Mouse (Mus musculus): ENCODE measurements at regions not wholly inside any gene's neighbourhood (a gene's known extent, or its start where the extent isn't known, plus 50 kb on each side); places are given as distances from the start of the nearest gene placed in this dataset.

DNA sequence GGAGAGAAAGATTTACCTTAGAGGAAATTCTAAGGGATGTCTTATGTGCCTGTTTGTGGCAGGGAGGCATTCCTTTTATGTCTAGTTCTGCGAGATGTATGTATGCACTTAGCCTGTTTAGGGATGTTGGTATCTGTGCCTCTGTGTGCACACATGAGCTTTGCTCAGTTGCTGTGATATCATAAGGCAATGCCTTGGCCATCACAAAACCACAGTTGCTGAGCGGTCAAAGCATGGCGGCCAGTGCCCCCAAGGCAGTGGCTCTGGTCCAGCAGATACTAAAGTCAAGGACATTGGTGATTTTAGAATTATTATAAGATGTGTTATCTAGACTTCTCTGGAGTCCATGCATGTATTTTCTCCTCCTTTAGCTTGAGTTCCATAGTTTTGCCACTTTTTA lies 119.5 kb downstream of the Ube2e3 start:
- no peaks in the 10 kb centered on the region for H3K27me3 ChIP-seq (ENCODE audit: control insufficient read depth, insufficient read depth, low read length)
- 94% methylated on average over 3 of the region's 3 CpGs for WGBS
- no peak for TF ChIP-seq POLR2A (IDR thresholded peaks at IDR 0.05; ENCODE audit: extremely low read depth, insufficient read depth, low read length)
- no peak for TF ChIP-seq CTCF (IDR thresholded peaks at IDR 0.05; ENCODE audit: low read depth, low read length)
- H3K79me2 ChIP-seq (ENCODE audit: control insufficient read depth, insufficient read depth, low read length): no peaks in the 10 kb centered on the region
- no peaks in the 10 kb centered on the region for H3K36me3 ChIP-seq (ENCODE audit: control insufficient read depth, insufficient read depth, low read length)
- no peak for DNase-seq (ENCODE audit: extremely low read depth, low read depth, low spot score)
- H3K4me1 ChIP-seq (ENCODE audit: control insufficient read depth, insufficient read depth, low read length): no peaks in the 10 kb centered on the region
- no peak overlapping the region for H3K27ac ChIP-seq (replicated peaks; ENCODE audit: insufficient read depth, low read depth, low read length)
- H3K4me3 ChIP-seq (ENCODE audit: insufficient read depth, low read depth, low read length): no peak overlapping the region
- no peak overlapping the region for H3K9ac ChIP-seq (ENCODE audit: low read depth, low read length)

DNA sequence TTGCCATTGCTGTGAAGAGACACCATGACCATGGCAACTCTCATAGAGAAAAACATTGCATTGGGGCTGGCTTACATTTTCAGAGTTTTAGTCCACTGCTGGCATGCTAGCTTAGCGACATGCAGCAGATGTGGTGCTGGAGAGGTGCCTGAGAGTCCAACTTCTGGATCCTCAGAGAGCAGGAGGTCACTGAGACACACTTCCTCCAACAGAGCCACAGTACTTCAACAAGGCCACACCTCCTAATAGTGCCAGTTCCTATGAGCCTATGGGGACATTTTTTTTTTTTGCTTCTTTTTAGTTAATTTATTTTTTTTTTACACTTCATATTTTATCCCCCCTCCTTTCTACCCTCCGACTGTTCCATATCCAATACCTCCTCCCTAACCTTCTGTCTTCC lies 120.3 kb downstream of the Ube2e3 start:
- no peak overlapping the region for H3K4me3 ChIP-seq (ENCODE audit: insufficient read depth, low read depth, low read length)
- H3K27ac ChIP-seq (replicated peaks; ENCODE audit: insufficient read depth, low read depth, low read length): no peak overlapping the region
- H3K36me3 ChIP-seq (ENCODE audit: control insufficient read depth, insufficient read depth, low read length): no peaks in the 10 kb centered on the region
- WGBS: 84% methylated on average over 2 of the region's 2 CpGs
- H3K79me2 ChIP-seq (ENCODE audit: control insufficient read depth, insufficient read depth, low read length): no peaks in the 10 kb centered on the region
- no peaks in the 10 kb centered on the region for H3K27me3 ChIP-seq (ENCODE audit: control insufficient read depth, insufficient read depth, low read length)
- TF ChIP-seq CTCF (IDR thresholded peaks at IDR 0.05; ENCODE audit: low read depth, low read length) (no peak), POLR2A (IDR thresholded peaks at IDR 0.05; ENCODE audit: extremely low read depth, insufficient read depth, low read length) (no peak)
- H3K4me1 ChIP-seq (ENCODE audit: control insufficient read depth, insufficient read depth, low read length): no peaks in the 10 kb centered on the region
- H3K9ac ChIP-seq (ENCODE audit: low read depth, low read length): no peak overlapping the region
- DNase-seq (ENCODE audit: extremely low read depth, low read depth, low spot score): no peak

DNA sequence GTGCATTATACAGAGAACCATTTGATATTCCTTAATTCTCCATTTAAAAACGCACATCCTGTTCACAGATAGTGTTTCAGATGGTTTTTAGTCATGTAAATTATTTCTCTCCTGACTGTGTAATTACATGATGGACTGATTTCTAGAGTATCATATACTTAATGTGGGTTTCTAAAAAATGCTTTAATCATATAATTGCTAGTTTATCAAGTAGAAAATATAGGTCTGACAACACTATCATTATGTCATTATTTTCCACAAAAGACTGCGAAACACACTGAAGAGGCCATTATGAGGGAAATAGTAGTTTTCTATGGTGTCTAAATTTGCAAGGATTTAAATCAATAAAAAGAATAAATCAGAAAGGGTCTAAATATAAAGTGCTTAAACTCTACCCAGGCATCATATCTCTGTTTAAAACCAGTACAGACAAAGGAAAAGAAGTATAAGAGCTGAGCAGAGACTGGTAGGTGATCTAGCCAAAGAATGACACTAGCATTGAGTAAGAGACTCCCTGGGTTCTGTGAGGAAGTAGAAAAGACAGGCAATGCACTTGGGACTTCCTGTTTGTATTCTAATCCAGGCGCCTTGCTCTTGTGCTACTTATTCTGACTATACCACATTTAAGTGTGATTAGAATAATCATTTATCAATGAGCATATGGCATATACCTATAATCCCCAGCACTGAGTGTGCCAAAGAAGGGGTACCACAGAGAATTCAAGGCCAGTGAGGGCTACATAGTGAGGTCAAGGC lies 127.1 kb downstream of the Ube2e3 start:
- Histone ChIP-seq H3K4me1 (ENCODE audit: control insufficient read depth, insufficient read depth, low read length) (no peaks in the 10 kb centered on the region), H3K27ac (replicated peaks; ENCODE audit: insufficient read depth, low read depth, low read length) (no peak overlapping the region), H3K79me2 (ENCODE audit: control insufficient read depth, insufficient read depth, low read length) (no peaks in the 10 kb centered on the region), H3K9ac (ENCODE audit: low read depth, low read length) (no peak overlapping the region), H3K4me3 (ENCODE audit: insufficient read depth, low read depth, low read length) (no peak overlapping the region), H3K27me3 (ENCODE audit: control insufficient read depth, insufficient read depth, low read length) (no peaks in the 10 kb centered on the region), H3K36me3 (ENCODE audit: control insufficient read depth, insufficient read depth, low read length) (no peaks in the 10 kb centered on the region)
- TF ChIP-seq POLR2A (IDR thresholded peaks at IDR 0.05; ENCODE audit: extremely low read depth, insufficient read depth, low read length) (no peak), CTCF (IDR thresholded peaks at IDR 0.05; ENCODE audit: low read depth, low read length) (no peak)
- DNase-seq (ENCODE audit: extremely low read depth, low read depth, low spot score): peak; percentile 4
- 78% methylated on average over 3 of the region's 3 CpGs for WGBS

DNA sequence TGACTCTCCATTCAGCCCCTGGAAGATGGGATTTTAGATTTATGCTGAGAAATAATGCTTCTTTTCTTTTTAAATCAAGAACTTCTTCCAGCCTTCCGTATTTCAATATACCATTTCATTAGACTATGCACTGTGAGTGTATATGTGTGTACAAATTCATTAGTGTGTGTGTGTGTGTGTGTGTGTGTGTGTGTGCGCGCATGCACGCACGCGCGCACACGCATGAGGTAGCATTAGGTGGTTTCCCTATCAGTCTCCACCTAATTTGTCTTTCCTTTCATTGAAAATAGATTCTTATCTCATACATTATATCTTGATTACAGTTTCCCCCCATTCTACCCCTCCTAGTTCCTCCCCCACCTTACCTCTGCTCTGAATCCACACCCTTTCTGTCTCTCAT lies 130.7 kb downstream of the Ube2e3 start:
- DNase-seq (ENCODE audit: extremely low read depth, low read depth, low spot score): no peak
- Histone ChIP-seq H3K4me3 (ENCODE audit: insufficient read depth, low read depth, low read length) (no peak overlapping the region), H3K79me2 (ENCODE audit: control insufficient read depth, insufficient read depth, low read length) (no peaks in the 10 kb centered on the region), H3K4me1 (ENCODE audit: control insufficient read depth, insufficient read depth, low read length) (no peaks in the 10 kb centered on the region), H3K9ac (ENCODE audit: low read depth, low read length) (no peak overlapping the region), H3K27me3 (ENCODE audit: control insufficient read depth, insufficient read depth, low read length) (no peaks in the 10 kb centered on the region), H3K27ac (replicated peaks; ENCODE audit: insufficient read depth, low read depth, low read length) (no peak overlapping the region), H3K36me3 (ENCODE audit: control insufficient read depth, insufficient read depth, low read length) (no peaks in the 10 kb centered on the region)
- no peak for TF ChIP-seq POLR2A (IDR thresholded peaks at IDR 0.05; ENCODE audit: extremely low read depth, insufficient read depth, low read length)
- no peak for TF ChIP-seq CTCF (IDR thresholded peaks at IDR 0.05; ENCODE audit: low read depth, low read length)
- 97% methylated on average over 8 of the region's 8 CpGs for WGBS

DNA sequence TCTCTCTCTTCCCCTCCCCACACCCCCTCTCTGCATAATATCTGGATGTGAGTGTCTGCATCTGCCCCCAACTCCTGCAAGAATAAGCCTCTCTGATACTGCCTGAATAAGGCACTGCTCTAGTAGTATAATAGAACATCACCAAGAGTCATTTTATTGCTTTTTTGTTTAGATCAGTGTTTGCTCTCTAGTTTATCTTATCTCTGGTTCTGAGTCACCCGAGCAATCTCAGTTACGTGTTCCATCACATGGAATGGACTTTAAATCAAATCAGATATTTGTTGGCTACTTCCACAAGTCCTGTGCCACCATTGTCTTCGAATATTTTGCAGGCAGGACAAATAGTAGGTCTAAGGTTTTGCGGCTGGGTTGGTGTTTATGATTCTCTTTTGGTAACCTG lies 131.5 kb downstream of the Ube2e3 start:
- Histone ChIP-seq H3K9ac (ENCODE audit: low read depth, low read length) (no peak overlapping the region), H3K4me1 (ENCODE audit: control insufficient read depth, insufficient read depth, low read length) (no peaks in the 10 kb centered on the region), H3K27ac (replicated peaks; ENCODE audit: insufficient read depth, low read depth, low read length) (no peak overlapping the region), H3K27me3 (ENCODE audit: control insufficient read depth, insufficient read depth, low read length) (no peaks in the 10 kb centered on the region), H3K4me3 (ENCODE audit: insufficient read depth, low read depth, low read length) (no peak overlapping the region), H3K36me3 (ENCODE audit: control insufficient read depth, insufficient read depth, low read length) (no peaks in the 10 kb centered on the region), H3K79me2 (ENCODE audit: control insufficient read depth, insufficient read depth, low read length) (no peaks in the 10 kb centered on the region)
- 66% methylated on average over 4 of the region's 4 CpGs for WGBS
- TF ChIP-seq POLR2A (IDR thresholded peaks at IDR 0.05; ENCODE audit: extremely low read depth, insufficient read depth, low read length): no peak
- TF ChIP-seq CTCF (IDR thresholded peaks at IDR 0.05; ENCODE audit: low read depth, low read length): no peak
- no peak for DNase-seq (ENCODE audit: extremely low read depth, low read depth, low spot score)

DNA sequence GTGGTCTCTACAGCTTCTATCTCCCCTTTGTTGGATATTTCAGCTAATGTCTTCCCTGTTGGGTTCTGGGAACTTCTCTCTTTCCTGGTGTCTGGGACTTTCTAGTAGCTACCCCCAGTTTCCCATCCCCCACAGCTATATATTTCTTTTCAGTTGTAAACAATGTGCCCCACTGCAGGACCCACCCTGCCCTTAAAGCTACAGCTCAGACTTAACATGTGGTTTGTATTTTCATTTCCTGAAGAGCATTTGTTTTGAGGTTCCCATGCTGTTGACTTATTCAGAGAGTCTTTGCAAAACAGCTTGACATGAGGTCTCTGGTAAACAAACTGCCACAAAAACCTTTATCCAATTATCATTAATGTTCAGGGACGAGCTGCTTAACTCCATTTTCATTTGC lies 136.9 kb downstream of the Ube2e3 start:
- H3K36me3 ChIP-seq (ENCODE audit: control insufficient read depth, insufficient read depth, low read length): no peaks in the 10 kb centered on the region
- H3K79me2 ChIP-seq (ENCODE audit: control insufficient read depth, insufficient read depth, low read length): no peaks in the 10 kb centered on the region
- WGBS: 23% methylated on average over 1 of the region's 1 CpGs
- H3K9ac ChIP-seq (ENCODE audit: low read depth, low read length): no peak overlapping the region
- no peak for TF ChIP-seq POLR2A (IDR thresholded peaks at IDR 0.05; ENCODE audit: extremely low read depth, insufficient read depth, low read length)
- TF ChIP-seq CTCF (IDR thresholded peaks at IDR 0.05; ENCODE audit: low read depth, low read length): no peak
- H3K27ac ChIP-seq (replicated peaks; ENCODE audit: insufficient read depth, low read depth, low read length): no peak overlapping the region
- no peaks in the 10 kb centered on the region for H3K27me3 ChIP-seq (ENCODE audit: control insufficient read depth, insufficient read depth, low read length)
- no peak for DNase-seq (ENCODE audit: extremely low read depth, low read depth, low spot score)
- no peaks in the 10 kb centered on the region for H3K4me1 ChIP-seq (ENCODE audit: control insufficient read depth, insufficient read depth, low read length)
- no peak overlapping the region for H3K4me3 ChIP-seq (ENCODE audit: insufficient read depth, low read depth, low read length)
